Mouse (Mus musculus) neutrophil, adult 5-6 weeks (primary cell): ENCODE measurements at regions not wholly inside any gene's neighbourhood (a gene's known extent, or its start where the extent isn't known, plus 50 kb on each side); places are given as distances from the start of the nearest gene placed in this dataset.

Experiments used
- ATAC-seq: fragments of 151-379, 151-347 bp; 2 replicates; pipeline ENCODE4 v1.8.0; 2017; ENCODE audit warnings: mild to moderate bottlenecking, moderate TSS enrichment; ENCODE audit not compliant: insufficient number of reproducible peaks, poor library complexity, low FRiP score, severe bottlenecking; ENCODE audit errors: extremely low read depth

DNA sequence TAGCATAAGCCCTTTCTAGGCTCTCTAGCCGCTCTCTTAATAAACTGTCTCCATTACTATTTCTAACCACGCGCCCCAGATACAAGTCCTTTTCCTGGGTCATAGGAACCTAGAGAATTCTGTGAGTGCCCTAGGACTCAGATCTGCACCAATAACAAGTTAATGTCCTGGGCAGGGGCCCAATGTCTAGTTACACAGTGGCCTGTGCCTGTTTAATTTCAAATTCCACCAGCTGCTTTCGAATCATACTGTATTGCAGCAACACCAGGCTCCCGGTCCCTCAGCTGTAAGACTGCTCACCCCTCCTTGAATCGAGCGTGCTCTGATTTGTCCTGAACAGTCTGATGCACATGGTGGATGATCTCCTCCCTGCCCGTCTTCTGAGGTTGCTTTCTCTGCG, 206.6 kb downstream of the Cdh26 start:
- ATAC-seq = no peak

DNA sequence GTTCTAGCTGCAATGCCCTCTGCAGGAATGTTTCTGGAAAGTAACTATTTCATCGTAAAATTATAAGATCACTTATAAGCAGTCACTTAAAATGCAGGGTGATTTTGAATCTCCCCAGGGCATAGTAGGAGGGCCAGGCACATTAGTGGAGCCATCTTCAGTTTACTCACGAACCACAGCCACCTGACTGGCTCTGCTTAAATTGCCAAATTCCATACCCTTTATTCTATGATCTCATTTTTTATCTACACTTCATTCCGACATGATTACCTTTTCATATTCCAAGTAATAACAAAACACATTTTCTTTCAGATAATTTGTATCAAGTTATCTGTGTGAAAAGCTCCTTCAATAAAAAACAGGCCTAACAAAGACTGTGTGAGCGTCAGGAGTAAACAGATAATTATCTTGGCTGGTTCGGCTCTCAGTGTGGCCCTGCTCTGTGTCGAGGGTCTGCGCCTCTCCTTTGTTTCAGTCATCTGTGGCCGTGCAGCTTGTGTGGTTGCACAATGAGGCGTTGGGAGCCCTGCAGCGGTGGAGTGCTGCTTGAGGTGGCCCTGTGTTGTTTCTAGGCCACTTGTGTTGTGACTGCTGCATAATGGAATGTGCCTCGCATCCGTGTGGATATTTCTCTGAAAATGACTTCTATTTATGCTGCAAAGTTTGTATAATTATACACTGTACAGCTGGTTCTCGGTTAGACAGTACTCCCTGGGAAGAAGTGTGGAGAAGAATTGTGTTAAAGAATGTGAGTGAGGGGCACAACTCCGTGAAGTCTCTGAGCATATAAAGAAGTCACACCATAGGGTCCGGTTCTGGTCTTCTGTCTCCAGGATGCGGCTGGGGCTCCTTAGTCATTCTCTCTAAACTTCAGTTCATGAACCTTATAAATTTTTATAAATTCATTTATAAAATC, 212.1 kb downstream of the Cdh26 start:
- no peak for ATAC-seq

DNA sequence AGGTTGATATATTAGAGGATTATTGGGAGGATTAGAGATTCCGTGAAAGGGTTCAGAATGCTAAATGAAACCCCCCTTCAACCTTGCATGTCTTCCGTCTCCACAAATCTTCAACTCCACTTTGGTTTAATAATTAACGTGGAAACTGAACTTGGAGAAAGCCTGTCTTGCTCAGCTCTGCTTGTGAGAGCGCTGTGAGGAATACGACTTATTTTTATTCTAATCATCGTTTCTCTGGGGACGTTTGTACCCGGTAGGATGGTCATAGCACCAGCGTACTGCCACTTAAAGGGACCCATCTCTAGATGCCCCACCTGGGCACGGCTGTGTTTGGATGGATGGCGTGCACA, 212.7 kb downstream of the Cdh26 start:
- ATAC-seq = no peak

DNA sequence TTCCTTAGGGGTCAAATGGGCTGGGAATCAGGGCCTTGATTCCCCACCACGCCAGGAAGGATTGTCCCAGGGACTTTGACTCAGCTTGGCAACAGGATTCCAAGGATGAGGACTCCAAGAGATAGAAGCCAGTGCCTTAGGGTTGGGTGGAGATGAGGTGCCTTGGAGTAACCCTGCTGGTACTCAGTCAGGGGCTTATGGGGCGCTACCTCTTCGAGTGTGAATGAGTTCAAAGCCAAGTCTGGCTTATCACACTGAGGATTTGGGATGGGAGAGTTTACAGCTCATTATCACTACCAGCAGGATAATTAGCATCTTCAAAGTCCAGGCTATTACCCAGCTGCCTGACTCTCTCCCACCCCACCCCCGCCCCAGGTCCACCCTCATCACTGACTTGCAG, 213.5 kb downstream of the Cdh26 start:
- ATAC-seq = no peak

- no peak for ATAC-seq
Measured at GRCm38 (mm10) chr2:178660071-178660470, 229.7 kb downstream of the Cdh26 start.

DNA sequence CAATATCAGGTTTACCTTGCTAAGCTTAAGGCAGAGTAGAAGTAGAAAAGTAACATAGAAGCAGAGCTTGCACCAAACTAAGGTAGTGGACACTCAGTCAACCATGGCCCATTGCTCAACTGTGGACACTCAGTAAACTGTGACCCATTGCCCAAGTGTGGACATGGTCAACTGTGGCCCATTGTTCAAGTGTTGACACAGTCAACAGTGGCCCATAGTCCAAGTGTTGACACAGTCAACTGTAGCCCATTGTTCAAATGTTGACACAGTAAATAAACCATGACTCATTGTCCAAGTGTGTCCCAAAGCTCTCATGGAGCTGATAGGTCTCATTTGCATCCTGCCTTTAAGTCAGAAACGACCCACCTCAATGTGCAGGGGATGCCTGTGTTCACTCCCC, 232.1 kb downstream of the Cdh26 start:
- ATAC-seq = no peak

GRCm38 (mm10) chr2:178664977-178665376, 234.6 kb downstream of the Cdh26 start:
- peak; percentile 83 for ATAC-seq

GRCm38 (mm10) chr2:178668451-178668850, 238.1 kb downstream of the Cdh26 start:
- ATAC-seq = no peak

DNA sequence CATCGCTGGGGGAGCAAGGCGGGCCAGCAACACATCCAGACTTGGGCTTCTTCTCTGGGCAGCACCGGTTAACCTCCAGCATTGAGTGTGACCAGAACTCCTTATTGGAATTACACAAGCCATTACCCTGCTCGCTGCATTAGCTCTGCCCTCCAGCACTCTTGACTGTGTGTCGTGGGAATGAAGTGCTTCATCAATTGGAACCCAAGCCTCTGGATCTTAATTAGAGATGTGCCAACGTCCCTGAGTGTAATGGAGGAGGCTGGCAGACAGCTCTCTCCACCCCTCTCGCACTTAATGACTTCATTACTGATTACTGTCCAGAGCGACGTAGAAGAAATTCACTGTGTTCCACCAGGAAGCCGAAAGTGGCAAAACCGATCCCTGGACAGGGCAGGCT, 240.6 kb downstream of the Cdh26 start:
- no peak for ATAC-seq

- no peak for ATAC-seq
Measured at GRCm38 (mm10) chr2:178673621-178674020, 243.3 kb downstream of the Cdh26 start.

GRCm38 (mm10) chr2:178674621-178675020, 244.3 kb downstream of the Cdh26 start:
- no peak for ATAC-seq

- no peak for ATAC-seq
Measured at GRCm38 (mm10) chr2:178676970-178677369, 246.6 kb downstream of the Cdh26 start.

- no peak for ATAC-seq
Measured at GRCm38 (mm10) chr2:178680368-178680767, 250.0 kb downstream of the Cdh26 start.

DNA sequence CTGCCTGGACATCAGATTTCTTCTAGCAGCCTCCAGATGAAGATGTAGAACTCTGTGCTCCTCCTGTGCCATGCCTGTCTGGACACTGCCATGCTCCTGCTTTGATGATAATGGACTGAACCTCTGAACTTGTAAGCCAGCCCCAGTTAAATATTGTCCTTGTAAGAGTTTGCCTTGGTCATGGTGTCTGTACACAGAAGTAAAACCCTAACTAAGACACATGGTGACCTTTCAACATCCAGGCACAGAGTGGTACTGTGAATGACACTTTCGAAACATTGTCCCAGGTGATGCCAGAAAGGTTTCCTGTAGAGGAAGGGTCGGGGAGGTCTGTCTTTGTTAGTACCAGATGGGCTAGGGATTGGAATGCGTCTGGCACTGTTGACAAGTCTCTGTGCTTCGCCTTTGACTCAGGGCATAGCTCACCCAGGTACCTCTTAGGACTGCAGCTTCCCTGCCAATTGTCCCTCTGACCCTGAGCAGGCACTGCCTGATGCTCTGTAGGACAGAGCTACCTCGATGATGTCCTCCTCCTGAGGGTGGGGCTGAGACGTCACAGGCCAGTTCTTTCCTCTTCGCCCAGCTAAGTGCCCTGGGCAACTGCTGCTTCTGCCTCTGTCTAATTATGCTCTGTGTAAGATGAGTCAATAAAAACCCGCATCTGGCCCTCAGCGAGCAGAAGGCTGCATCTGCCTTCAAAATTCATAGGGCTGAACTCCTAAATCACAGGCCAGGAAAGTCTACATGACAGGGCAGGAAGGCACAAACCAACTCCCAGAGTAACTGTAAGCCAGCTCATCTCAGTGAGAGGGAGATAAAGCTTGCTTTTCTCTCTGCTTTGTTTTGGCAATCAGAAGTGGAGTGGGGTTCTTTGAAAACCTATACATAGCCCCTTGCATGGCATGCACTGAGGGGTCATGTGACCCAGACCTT, 254.0 kb downstream of the Cdh26 start:
- ATAC-seq = no peak

DNA sequence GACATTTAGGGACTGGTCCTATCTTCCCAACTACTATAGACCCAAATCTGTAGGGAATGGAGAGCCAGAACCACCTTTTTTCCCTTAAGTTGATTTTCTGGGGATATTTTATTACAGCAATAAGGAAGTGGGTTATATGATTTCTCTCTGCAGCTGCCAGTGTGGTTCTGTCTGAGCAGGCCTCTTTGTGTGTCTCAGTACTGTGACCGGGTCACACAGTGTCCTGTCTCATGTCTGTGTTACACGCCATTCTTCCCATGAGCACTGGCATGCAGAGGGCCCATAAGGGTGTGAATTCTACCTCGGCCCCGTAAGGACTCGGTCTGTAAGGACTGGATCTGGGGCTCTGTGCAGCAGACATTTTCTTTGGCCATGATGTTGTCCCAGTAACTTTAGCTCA, 254.9 kb downstream of the Cdh26 start:
- no peak for ATAC-seq

GRCm38 (mm10) chr2:178686167-178686601, 255.9 kb downstream of the Cdh26 start:
- no peak for ATAC-seq

DNA sequence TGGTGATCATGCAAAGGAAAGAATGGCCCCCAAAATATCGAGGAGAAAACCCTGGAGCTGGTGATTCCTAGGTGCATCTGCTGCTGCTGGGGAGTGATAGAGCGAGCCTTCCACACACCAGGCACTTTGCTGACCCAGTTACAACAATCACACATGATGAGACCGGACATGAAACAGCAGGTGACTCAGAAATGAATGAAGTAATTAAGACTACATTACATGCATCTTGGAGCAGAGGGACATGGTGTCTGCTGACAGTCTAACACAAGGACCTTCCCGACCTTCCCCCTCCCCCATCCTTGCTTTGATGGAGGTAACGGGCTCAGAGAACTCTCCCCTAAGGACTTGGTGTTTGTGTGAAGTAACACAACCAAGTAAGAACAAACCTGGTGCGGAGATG, 258.3 kb downstream of the Cdh26 start:
- no peak for ATAC-seq

- no peak for ATAC-seq
Measured at GRCm38 (mm10) chr2:178691190-178691864, 261.0 kb downstream of the Cdh26 start.

DNA sequence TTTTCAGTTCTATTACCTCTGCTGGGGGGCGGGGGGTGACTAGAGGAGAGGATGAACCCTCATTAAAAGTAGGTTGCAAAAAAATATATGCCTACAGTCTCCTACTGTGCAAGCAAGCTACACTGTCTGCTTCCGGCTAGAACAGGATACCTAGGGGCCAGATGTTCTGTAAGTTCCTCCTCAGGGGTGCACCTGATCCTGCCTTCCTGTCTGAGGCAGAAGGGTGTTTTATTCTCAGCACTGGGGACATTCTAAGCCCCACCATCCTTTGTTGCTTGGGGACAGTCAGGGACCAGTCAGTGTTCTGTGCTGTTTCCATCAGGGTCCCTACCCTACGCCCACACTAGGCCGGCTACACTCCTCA, 261.5 kb downstream of the Cdh26 start:
- ATAC-seq = 0 out of 2 replicates have a peak, but pooled peaks have one; percentile 11
